Mouse (Mus musculus): Measurements from ENCODE around the gene Stard9.

Gene Stard9

GRCm38 (mm10) chr2:120628886-120629735 is at the start of gene Stard9:
Stard9 (plus strand) TSS chr2:120629121.
- peak; percentile 97 for DNase-seq (ENCODE audit: low read depth, low spot score)

DNA sequence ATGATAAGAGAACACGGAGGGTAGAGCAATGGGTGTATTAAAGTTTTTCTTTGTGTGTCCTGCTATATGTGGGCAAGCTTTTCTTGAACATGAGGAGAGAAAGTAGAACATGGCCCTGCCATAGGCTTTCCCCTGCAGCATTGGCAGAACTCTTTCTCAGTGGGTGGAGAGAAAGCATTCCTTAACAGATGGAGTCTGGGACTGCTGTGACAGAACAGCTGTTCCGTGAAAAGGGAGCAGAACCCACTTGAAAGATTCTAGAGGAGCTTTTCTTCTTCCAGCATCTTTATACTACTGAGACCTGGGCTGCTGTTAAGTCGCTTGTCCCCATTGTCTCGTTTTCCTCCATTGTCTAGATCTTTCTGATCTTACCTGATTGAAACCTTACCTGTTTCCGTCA is 39.2 kb upstream of the Stard9 start:
- no peak for DNase-seq (ENCODE audit: low read depth, low spot score)

DNA sequence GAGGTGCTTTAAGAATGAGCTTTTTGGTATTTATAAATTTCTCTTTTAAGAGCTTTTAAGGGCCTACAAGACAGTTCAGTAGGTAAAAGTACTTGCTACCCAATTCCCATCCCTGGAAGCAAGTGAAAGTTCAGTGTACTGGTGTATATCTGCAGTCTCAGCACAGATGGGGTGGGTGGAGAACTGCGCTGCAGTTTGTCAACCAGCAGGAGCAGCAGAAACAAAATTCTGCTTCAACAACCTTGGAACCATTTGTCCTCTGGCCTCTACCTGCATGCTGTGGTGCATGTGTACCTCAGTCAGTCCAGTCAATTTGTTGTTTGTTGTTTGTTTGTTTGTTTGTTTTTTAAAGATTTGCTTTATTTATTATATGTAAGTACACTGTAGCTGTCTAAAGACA is 36.7 kb upstream of the Stard9 start:
- DNase-seq (ENCODE audit: low read depth, low spot score): no peak

DNA sequence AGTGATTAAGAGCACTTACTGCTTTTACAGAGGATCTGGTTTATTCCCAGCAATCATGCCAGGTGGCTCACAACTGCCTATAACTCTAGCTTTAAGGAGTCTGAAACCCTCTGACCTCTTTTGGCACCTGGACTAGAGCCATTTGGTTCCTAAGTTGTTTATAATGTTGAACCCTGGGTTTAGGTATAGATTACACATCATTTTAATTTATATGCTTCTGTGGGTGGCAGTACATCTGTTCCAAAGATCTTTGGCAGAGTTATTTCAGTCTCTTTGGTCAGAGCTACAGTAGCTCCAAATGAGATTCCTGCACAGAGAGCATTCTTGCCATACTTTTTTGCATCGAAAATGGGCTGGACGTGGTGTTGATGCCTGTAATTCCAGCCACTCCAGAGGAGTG is 31.2 kb upstream of the Stard9 start:
- no peak for DNase-seq (ENCODE audit: low read depth, low spot score)

DNA sequence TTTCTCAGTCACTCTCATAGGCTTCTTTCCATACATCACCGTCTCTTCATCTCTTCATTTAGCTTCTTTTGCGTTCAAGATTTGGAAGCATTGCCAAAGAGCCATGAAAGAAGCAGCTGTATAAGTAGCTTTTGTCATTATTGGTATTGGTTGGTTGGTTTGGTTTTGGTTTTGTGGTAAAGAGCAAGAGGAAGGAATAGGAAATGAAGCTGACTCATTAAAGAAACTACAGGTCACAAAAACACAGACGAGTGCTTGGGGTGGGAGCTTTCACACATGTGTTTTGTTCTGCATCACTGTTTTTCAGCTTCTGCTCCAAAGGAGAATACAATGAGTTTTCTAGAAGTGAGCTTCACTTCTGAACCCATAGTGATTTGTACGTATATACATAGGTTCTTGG is 29.4 kb upstream of the Stard9 start:
- no peak for DNase-seq (ENCODE audit: low read depth, low spot score)

GRCm38 (mm10) chr2:120606021-120606690 is 22.8 kb upstream of the Stard9 start:
- DNase-seq (ENCODE audit: low read depth, low spot score): no peak

- DNase-seq (ENCODE audit: low read depth, low spot score): peak; percentile 83
Measured at GRCm38 (mm10) chr2:120608830-120609723, 19.8 kb upstream of the Stard9 start, which contains the start of the genes Haus2 and Lrrc57. Haus2 (plus strand) TSS chr2:120609383. Lrrc57 (minus strand) TSS chr2:120609520.

GRCm38 (mm10) chr2:120616279-120617163 is 12.4 kb upstream of the Stard9 start:
- DNase-seq (ENCODE audit: low read depth, low spot score): no peak

DNA sequence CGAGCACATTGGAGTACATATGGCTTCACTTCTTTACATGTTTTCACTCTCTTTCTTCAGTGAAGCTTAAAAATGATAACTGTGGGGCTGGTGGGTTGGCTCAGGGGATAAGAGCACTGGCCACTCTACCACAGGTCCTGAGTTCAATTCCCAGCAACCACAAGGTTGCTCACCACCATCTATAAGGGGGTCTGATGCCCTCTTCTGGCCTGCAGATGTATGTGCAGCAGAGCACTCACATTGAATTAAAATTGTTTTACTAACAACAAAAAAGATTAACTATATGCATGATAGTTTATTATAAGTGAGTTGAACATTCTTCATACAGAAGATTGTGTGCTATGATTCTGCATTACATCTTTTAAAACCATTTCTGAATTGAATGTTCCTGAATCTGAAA is 9.4 kb upstream of the Stard9 start:
- no peak for DNase-seq (ENCODE audit: low read depth, low spot score)

GRCm38 (mm10) chr2:120622920-120623319 is 6.0 kb upstream of the Stard9 start:
- no peak for DNase-seq (ENCODE audit: low read depth, low spot score)

- no peak for DNase-seq (ENCODE audit: low read depth, low spot score)
Measured at GRCm38 (mm10) chr2:120628076-120628865, 650 bp upstream of the Stard9 start.

DNA sequence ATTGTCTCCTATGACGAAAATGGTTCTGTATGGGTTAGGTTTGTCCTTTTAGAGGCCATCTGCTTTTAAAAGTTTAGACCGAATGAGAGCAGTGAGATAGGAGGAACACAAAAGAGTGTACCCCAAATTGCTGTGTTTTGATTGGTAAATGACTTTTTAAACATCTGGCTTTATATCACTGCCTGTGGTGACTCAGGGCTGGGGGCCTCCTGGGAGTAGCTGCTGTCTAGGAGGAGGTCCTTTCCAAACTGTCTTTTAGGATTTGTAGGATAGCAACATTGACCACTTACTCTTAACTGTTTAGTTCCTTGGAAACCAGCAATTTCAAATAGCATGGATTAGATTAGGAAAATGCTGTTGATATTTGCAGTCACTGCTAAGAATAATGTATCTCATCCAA is 1.3 kb downstream of the Stard9 start:
- no peak for DNase-seq (ENCODE audit: low read depth, low spot score)

DNA sequence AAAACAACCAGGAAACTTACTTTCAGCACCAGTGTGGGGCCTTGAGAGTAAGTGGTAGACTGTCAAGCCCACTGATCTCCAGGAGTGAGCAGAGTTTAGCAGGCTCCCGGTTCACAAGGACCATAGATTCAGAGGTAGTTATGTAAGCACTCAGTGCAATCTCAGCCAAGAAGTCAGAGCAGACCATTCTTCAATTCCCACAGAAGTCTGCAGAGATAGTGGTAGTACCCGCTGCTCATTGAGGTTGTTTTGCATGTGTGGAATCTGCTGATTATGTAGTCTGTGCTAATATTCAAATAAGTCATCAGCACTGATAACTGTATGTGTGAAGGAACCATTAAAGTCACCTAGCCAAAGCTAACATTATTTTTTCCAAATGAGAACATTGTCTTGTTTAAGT is 1.7 kb downstream of the Stard9 start:
- no peak for DNase-seq (ENCODE audit: low read depth, low spot score)

DNA sequence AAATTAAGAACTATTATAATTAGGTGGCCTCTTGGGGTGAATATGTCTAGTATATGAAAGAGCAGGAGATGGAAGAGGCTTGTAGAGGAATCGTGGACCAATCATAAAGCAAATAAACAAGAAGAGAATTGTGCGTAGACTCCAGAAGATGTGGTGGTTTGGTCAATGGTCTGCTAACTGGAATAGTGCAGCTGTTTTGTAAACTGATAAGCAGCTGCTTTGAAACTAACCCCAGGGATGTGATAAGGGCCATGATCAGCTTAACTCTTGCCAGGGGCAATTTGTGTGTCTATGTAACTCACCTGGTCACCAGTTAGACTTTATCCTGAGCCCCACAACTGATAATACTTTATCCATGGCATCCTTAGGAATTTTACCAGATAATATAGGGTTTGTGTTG is 2.6 kb downstream of the Stard9 start:
- DNase-seq (ENCODE audit: low read depth, low spot score): no peak

DNA sequence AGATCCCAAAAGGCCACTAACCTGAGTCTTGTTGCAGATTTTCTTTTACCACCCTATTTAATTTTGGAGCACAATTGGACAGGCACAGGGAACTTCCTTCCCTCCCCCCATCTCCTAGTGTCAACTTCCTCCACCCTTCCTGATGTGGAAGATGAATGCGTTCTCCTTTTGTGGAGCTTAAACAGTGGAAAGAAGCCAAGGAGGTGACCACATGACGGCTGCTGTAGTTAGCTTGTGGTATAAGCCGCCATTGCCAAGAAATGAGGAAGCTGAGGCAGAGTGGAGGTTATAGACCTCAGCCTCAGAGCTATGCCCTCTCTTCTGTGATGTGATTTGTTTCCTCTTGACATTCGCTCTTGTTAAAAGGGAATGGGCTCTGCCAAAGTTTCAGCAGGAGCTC is 3.0 kb downstream of the Stard9 start:
- DNase-seq (ENCODE audit: low read depth, low spot score): no peak

- no peak for DNase-seq (ENCODE audit: low read depth, low spot score)
Measured at GRCm38 (mm10) chr2:120640835-120641234, 11.9 kb downstream of the Stard9 start.

GRCm38 (mm10) chr2:120643836-120644235 is 14.9 kb downstream of the Stard9 start:
- no peak for DNase-seq (ENCODE audit: low read depth, low spot score)

DNA sequence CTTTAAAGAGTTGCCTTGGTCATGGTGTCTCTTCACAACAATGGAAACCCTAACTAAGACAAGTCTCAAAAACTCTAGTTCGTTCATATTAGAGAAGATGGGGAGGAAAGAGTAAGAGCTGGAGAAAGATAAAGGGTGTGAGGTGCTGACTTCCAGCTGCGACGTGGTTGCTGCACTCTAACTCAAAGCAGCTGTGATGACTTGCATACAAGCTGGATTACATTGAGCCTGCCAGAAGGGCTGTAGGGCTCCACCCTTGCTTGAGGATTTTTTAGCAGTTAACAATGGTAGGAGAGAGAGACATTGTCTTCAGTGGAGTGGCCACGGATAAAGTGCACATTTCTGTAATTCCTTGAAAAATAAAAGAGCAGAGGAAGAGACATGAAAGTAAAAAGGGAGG is 17.9 kb downstream of the Stard9 start:
- no peak for DNase-seq (ENCODE audit: low read depth, low spot score)

DNA sequence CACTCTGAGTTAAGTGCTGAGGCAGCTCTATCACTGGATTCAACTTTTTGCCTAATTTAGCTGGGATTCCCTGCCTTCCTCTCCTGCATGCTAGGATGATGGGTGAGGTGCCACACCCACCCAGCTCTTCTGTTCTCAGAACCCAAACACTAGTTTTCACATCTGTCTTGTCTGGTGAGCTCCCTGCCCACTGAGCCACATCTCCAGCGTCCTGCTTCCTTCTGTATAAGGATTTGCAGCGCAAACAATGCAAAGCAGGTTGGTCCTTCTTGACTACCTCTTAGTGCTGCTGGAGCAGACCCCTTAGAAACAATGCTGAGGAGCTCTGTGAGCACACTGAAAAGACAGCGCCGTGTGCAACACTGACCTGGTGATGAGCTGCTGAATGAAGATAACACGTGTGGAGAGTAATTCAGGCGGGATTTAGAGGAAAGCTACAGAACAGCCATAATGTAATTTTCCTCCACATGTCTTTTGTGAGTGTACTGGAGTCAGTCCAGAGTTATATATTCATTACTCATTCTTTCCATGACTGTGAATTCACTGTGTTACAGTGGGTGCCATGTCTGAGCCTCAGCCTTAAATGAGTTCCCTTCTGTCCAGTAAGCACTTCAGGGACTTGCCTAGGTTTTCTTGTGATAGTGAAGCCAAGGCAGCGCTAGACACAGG is 23.5 kb downstream of the Stard9 start:
- DNase-seq (ENCODE audit: low read depth, low spot score): no peak

GRCm38 (mm10) chr2:120652925-120653284 is 24.0 kb downstream of the Stard9 start:
- DNase-seq (ENCODE audit: low read depth, low spot score): no peak

Measured in retina, postnatal 7 days (tissue).